Comparison of ENCODE assay signal across 27 mouse cellular contexts in the genomic region with DNA sequence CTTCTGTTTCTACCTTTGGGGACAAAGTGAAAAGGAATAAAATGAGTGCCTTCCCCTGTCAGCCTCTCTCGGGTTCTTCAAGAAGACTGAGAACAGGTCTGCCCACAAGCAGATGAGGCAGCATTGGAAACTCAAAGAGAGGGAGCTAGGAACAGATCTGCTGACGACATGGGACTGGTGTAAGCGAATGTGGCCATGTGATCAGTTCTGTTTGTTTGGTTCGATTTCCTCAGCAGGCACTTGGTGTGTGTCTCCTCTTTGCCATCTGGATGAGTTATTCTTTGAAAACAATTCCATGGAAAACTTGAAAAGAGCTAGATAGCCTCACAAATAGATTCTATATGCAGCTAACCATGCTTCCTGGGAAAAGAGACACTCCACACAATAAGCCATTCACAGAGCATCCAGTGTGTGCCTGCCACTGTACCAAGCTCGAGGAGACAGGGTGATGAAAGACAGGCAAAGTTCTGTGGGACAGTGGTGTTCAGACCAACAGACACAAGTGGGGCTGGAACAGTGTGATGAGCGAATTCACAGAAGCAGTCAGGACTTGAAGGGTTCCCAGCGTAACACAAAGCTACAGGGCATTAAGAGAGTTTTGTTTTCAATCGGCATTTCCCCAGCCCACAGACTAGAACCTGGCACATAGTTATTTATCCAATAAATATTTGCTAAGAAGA. TPM values are rescaled to one million over a fixed set of nuclear protein-coding genes. Genes with fewer than 3 reads are reported as not detected.
A peak's percentile ranks its signal among the peaks of the same experiment; 100 is the strongest.
DNase-seq lines count a peak whose midpoint lies in the region; ATAC-seq and TF ChIP-seq lines count a peak whose summit lies in the region.
"Had no signal": no experiment of that assay in that cellular context is flagged by ENCODE, and none has a peak within 500 bp of the region (broad histone marks: within the 10 kb centered on the region; RNA-seq: fewer than 3 reads in every experiment).

No protein-coding gene starts in this region.

- H3K4me2 ChIP-seq in hindbrain, embryonic 12.5 days (replicated peaks) = no peak overlapping the region
- H3K4me2 ChIP-seq in hindbrain, embryonic 13.5 days = no peak overlapping the region
- no peak overlapping the region for H3K4me2 ChIP-seq in liver, embryonic 13.5 days
- no peak overlapping the region for H3K4me2 ChIP-seq in neural tube, embryonic 13.5 days
- no peak overlapping the region for H3K4me2 ChIP-seq in neural tube, embryonic 15.5 days
- H3K4me2 ChIP-seq: embryonic facial prominence, embryonic 12.5 days; limb, embryonic 13.5 days had no signal

- H3K9ac ChIP-seq in hindbrain, embryonic 12.5 days = no peak overlapping the region
- no peak overlapping the region for H3K9ac ChIP-seq in hindbrain, embryonic 13.5 days
- H3K9ac ChIP-seq in liver, embryonic 13.5 days = no peak overlapping the region
- H3K9ac ChIP-seq in neural tube, embryonic 13.5 days = no peak overlapping the region
- H3K9ac ChIP-seq in neural tube, embryonic 15.5 days (replicated peaks) = no peak overlapping the region
- H3K9ac ChIP-seq: embryonic facial prominence, embryonic 12.5 days; limb, embryonic 13.5 days had no signal

- peaks cover 25% of the 10 kb centered on the region for H3K36me3 ChIP-seq in hindbrain, embryonic 12.5 days
- H3K36me3 ChIP-seq in hindbrain, embryonic 13.5 days = peaks cover 31% of the 10 kb centered on the region
- H3K36me3 ChIP-seq in liver, embryonic 13.5 days = 0 out of 2 replicates have a peak, but pooled peaks cover 3% of the 10 kb centered on the region
- H3K36me3 ChIP-seq in neural tube, embryonic 13.5 days = peaks cover 31% of the 10 kb centered on the region
- peaks cover 9% of the 10 kb centered on the region for H3K36me3 ChIP-seq in neural tube, embryonic 15.5 days
- H3K36me3 ChIP-seq: embryonic facial prominence, embryonic 12.5 days; limb, embryonic 13.5 days had no signal

- H3K4me3 ChIP-seq in gastrocnemius, adult 2 months = no peak overlapping the region
- no peak overlapping the region for H3K4me3 ChIP-seq in hindbrain, embryonic 12.5 days
- H3K4me3 ChIP-seq in hindbrain, embryonic 13.5 days = no peak overlapping the region
- no peak overlapping the region for H3K4me3 ChIP-seq in liver, embryonic 13.5 days (replicated peaks)
- H3K4me3 ChIP-seq in neural tube, embryonic 13.5 days = no peak overlapping the region
- H3K4me3 ChIP-seq in neural tube, embryonic 15.5 days (replicated peaks) = no peak overlapping the region
- H3K4me3 ChIP-seq: embryonic facial prominence, embryonic 12.5 days; heart, adult 2 months; limb, embryonic 13.5 days had no signal

- DNase-seq in gastrocnemius, adult 2 months = no peak
- no peak for DNase-seq in gastrocnemius, postnatal 36 days
- DNase-seq in liver, embryonic 13.5 days = no peak
- no peak for DNase-seq in liver
- DNase-seq: adrenal gland, adult 2 months; adrenal gland, postnatal 36 days; cerebellum, adult 9-10 months; cerebellum, postnatal 36 days; embryo, embryonic 11 days; gastrocnemius, postnatal 25 days; heart, adult 2 months; heart, postnatal 4 days; kidney, adult 9 months; kidney, postnatal 10 days; layer of hippocampus, adult 9-11 months; right cerebral cortex, adult 18-20 months; spleen, adult 18-20 months; thymus, postnatal 14 days had no signal

- 53% methylated on average over 8 of the region's 8 CpGs for WGBS in hindbrain, embryonic 12.5 days
- WGBS in hindbrain, embryonic 13.5 days = 56% methylated on average over 8 of the region's 8 CpGs
- 53% methylated on average over 8 of the region's 8 CpGs for WGBS in liver, embryonic 13.5 days (ENCODE audit: insufficient replicate concordance)
- 56% methylated on average over 8 of the region's 8 CpGs for WGBS in neural tube, embryonic 13.5 days
- WGBS in neural tube, embryonic 15.5 days = 62% methylated on average over 8 of the region's 8 CpGs

- no peaks in the 10 kb centered on the region; the same call in 1 of the 2 replicates for H3K27me3 ChIP-seq in hindbrain, embryonic 12.5 days
- H3K27me3 ChIP-seq in hindbrain, embryonic 13.5 days = no peaks in the 10 kb centered on the region
- no peaks in the 10 kb centered on the region for H3K27me3 ChIP-seq in liver, embryonic 13.5 days
- H3K27me3 ChIP-seq in neural tube, embryonic 13.5 days = peaks cover 6% of the 10 kb centered on the region; the same call in 1 of the 2 replicates
- H3K27me3 ChIP-seq in neural tube, embryonic 15.5 days (replicated peaks) = no peaks in the 10 kb centered on the region
- H3K27me3 ChIP-seq: embryonic facial prominence, embryonic 12.5 days; limb, embryonic 13.5 days had no signal

- H3K9me3 ChIP-seq in hindbrain, embryonic 12.5 days (replicated peaks) = no peaks in the 10 kb centered on the region
- H3K9me3 ChIP-seq in hindbrain, embryonic 13.5 days = no peaks in the 10 kb centered on the region
- H3K9me3 ChIP-seq in liver, embryonic 13.5 days (replicated peaks) = no peaks in the 10 kb centered on the region
- H3K9me3 ChIP-seq in neural tube, embryonic 13.5 days = no peaks in the 10 kb centered on the region
- H3K9me3 ChIP-seq in neural tube, embryonic 15.5 days (replicated peaks) = no peaks in the 10 kb centered on the region
- H3K9me3 ChIP-seq: embryonic facial prominence, embryonic 12.5 days; limb, embryonic 13.5 days had no signal

- H3K4me1 ChIP-seq in hindbrain, embryonic 12.5 days = peaks cover 22% of the 10 kb centered on the region
- peaks cover 24% of the 10 kb centered on the region for H3K4me1 ChIP-seq in hindbrain, embryonic 13.5 days (replicated peaks)
- H3K4me1 ChIP-seq in liver, embryonic 13.5 days (replicated peaks) = peaks cover 56% of the 10 kb centered on the region
- H3K4me1 ChIP-seq in neural tube, embryonic 13.5 days (replicated peaks) = peaks cover 36% of the 10 kb centered on the region
- H3K4me1 ChIP-seq in neural tube, embryonic 15.5 days = 0 out of 2 replicates have a peak, but pooled peaks cover 4% of the 10 kb centered on the region

- peak; percentile 38; the same call in 1 of the 2 replicates for ATAC-seq in hindbrain, embryonic 12.5 days (ENCODE audit: low FRiP score)
- ATAC-seq in hindbrain, embryonic 13.5 days (ENCODE audit: low FRiP score) = no peak
- no peak for ATAC-seq in liver, embryonic 13.5 days (ENCODE audit: low read depth)
- ATAC-seq in neural tube, embryonic 13.5 days (ENCODE audit: low read depth) = no peak
- ATAC-seq in neural tube, embryonic 15.5 days (ENCODE audit: low FRiP score) = no peak
- ATAC-seq: activated CD4-positive, CD25-positive, alpha-beta regulatory T cell, adult 4 months; intestine, postnatal 0 days; midbrain, embryonic 16.5 days had no signal

- H3K27ac ChIP-seq in gastrocnemius, adult 2 months = peak overlapping the region; percentile 88; the same call in 1 of the 2 replicates
- H3K27ac ChIP-seq in hindbrain, embryonic 12.5 days = no peak overlapping the region
- no peak overlapping the region for H3K27ac ChIP-seq in hindbrain, embryonic 13.5 days
- H3K27ac ChIP-seq in liver, embryonic 13.5 days = peak overlapping the region; percentile 14; the same call in 1 of the 2 replicates
- H3K27ac ChIP-seq in neural tube, embryonic 13.5 days (replicated peaks) = peak overlapping the region; percentile 19; the same call in 1 of the 2 replicates
- H3K27ac ChIP-seq in neural tube, embryonic 15.5 days (replicated peaks) = no peak overlapping the region
- H3K27ac ChIP-seq: embryonic facial prominence, embryonic 12.5 days; heart, adult 2 months had no signal

- no peak for TF ChIP-seq CTCF in gastrocnemius, adult 2 months (IDR thresholded peaks at IDR 0.05)

- intact Hi-C loops in gastrocnemius, adult 2 months (cut with DNase I) = no loop called here
- intact Hi-C loops in gastrocnemius, postnatal 36 days (cut with DNase I) = no loop called here

RNA-seq across cellular contexts. Expression of a gene that starts 23.7 kb away (rescaled TPM):
- total RNA-seq in gastrocnemius, adult 2 months (2021) = 1 to 10 TPM in 1 of 2 experiments, under 1 TPM in 1; 0.79 to 1.8 TPM
- 1 to 10 TPM; 1.3 to 2.1 TPM for total RNA-seq in gastrocnemius, postnatal 36 days (2021)
- polyA plus RNA-seq in hindbrain, embryonic 12.5 days (2016; fragmentation: Nextera tagmentation; extraction: Ambion mirVana) = 3.6 and 5.1 TPM in 2 replicates
- 3.2 and 3.8 TPM in 2 replicates for polyA plus RNA-seq in hindbrain, embryonic 13.5 days (2015; fragmentation: Nextera tagmentation; extraction: Ambion mirVana)
- 6.5 and 6.7 TPM in 2 replicates for polyA plus RNA-seq in liver, embryonic 13.5 days (2015; fragmentation: Nextera tagmentation; extraction: Ambion mirVana)
- 2.4 and 3.9 TPM in 2 replicates for polyA plus RNA-seq in neural tube, embryonic 13.5 days (2015; fragmentation: Nextera tagmentation; extraction: Ambion mirVana)
- 5.2 and 10.5 TPM in 2 replicates for polyA plus RNA-seq in neural tube, embryonic 15.5 days (2015; fragmentation: Nextera tagmentation; extraction: Ambion mirVana)

RNA-seq across cellular contexts. Expression of a gene that starts 24.2 kb away (rescaled TPM):
- total RNA-seq in gastrocnemius, adult 2 months (2021) = 10 to 100 TPM in 1 of 2 experiments, 1 to 10 TPM in 1; 7.7 to 18.7 TPM
- 10 to 100 TPM; 15.4 to 15.8 TPM for total RNA-seq in gastrocnemius, postnatal 36 days (2021)
- polyA plus RNA-seq in hindbrain, embryonic 12.5 days (2016; fragmentation: Nextera tagmentation; extraction: Ambion mirVana) = 29.5 and 31.9 TPM in 2 replicates
- 31.3 and 36.9 TPM in 2 replicates for polyA plus RNA-seq in hindbrain, embryonic 13.5 days (2015; fragmentation: Nextera tagmentation; extraction: Ambion mirVana)
- 14.3 and 17.8 TPM in 2 replicates for polyA plus RNA-seq in liver, embryonic 13.5 days (2015; fragmentation: Nextera tagmentation; extraction: Ambion mirVana)
- polyA plus RNA-seq in neural tube, embryonic 13.5 days (2015; fragmentation: Nextera tagmentation; extraction: Ambion mirVana) = 30.0 and 34.4 TPM in 2 replicates
- 23.0 and 25.6 TPM in 2 replicates for polyA plus RNA-seq in neural tube, embryonic 15.5 days (2015; fragmentation: Nextera tagmentation; extraction: Ambion mirVana)
- polyA plus RNA-seq: activated CD4-positive, CD25-positive, alpha-beta regulatory T cell, adult 4 months had no signal

Comparison
In these comparisons a context has a peak if more than half of its experiments do, and no peak if none do; other contexts are left out.
1. H3K27ac ChIP-seq: peak in gastrocnemius, adult 2 months (single experiment), liver, embryonic 13.5 days (single experiment) and neural tube, embryonic 13.5 days (single experiment); none in hindbrain, embryonic 12.5 days (single experiment), hindbrain, embryonic 13.5 days (single experiment) and neural tube, embryonic 15.5 days (single experiment).